Mouse (Mus musculus): Measurements from ENCODE around the gene Rd3. TPM values are rescaled to one million over a fixed set of nuclear protein-coding genes. Genes with fewer than 3 reads are reported as not detected.
A peak's percentile ranks its signal among the peaks of the same experiment; 100 is the strongest.

The Rd3 gene
- total RNA-seq, 1 experiment, result 0.13 TPM

DNA sequence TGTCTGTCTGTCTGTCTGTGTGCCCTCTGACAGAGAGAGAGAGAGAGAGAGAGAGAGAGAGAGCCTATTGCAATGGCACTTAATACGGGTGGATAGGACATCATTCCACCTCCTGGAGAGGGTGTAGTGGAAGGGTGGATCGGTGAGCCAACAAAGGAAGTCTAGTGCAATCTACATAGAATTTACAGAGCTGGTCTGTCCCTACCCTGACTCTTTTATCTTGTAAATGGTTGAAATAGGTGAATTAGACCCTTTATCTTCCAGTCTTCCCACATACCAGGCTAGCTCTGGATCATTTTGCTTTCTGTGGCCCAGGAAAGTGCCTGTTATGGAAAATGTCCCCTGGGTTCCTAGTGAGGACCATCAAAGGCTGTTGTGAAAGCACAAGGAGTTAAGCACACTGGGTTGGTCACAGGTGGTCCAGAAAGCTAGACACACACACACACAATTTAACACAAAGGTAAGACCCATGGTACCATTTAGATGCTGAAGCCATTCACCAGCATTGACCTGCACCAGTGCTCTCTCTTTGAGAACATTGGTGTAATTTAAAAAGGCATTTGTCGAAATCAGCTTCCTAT, 46.6 kb upstream of the Rd3 start:
- in situ Hi-C loops (cut with MboI; ENCODE audit: low sequenced_read_pairs in 2 of 2, unreplicated experiment in 2 of 2), result no loop called here
- no peaks in the 10 kb centered on the region for H3K9me3 ChIP-seq (ENCODE audit: control insufficient read depth, insufficient read depth, low read depth, low read length)
- TF ChIP-seq HCFC1 (IDR thresholded peaks at IDR 0.05; ENCODE audit: borderline replicate concordance, insufficient read depth, low read length), result no peak
- no peak for TF ChIP-seq MAFK (IDR thresholded peaks at IDR 0.05; ENCODE audit: insufficient read depth, low read depth, low read length)
- no peak for TF ChIP-seq ZNF384 (IDR thresholded peaks at IDR 0.05; ENCODE audit: low read depth, low read length)
- no peak for TF ChIP-seq ZC3H11A (IDR thresholded peaks at IDR 0.05; ENCODE audit: borderline replicate concordance, low read depth, low read length)
- no peak for TF ChIP-seq CHD2 (IDR thresholded peaks at IDR 0.05; ENCODE audit: low read depth, low read length)
- peak overlapping the region in 1 of 2 experiments; percentile 37; a peak in 1 of 4 replicates for H3K4me3 ChIP-seq (ENCODE audit: insufficient read depth in 1 of 2, low read depth in 1 of 2, low read length in 2 of 2, poor library complexity in 1 of 2, severe bottlenecking in 1 of 2)
- peak overlapping the region; percentile 34; the same call in 1 of the 2 replicates for H3K9ac ChIP-seq (ENCODE audit: insufficient read depth, low read depth, low read length, poor library complexity, severe bottlenecking)
- peaks cover 5 to 28% of the 10 kb centered on the region in 2 experiments; a peak in 3 of 4 replicates for H3K4me1 ChIP-seq (ENCODE audit: control insufficient read depth in 2 of 2, insufficient read depth in 2 of 2, low read length in 2 of 2, poor library complexity in 1 of 2)
- H3K36me3 ChIP-seq (ENCODE audit: control insufficient read depth, insufficient read depth, low read length, poor library complexity, severe bottlenecking), result no peaks in the 10 kb centered on the region
- DNase-seq (ENCODE audit: low read depth, low spot score), result peak; percentile 45
- H3K27ac ChIP-seq (ENCODE audit: insufficient read depth, low read depth, low read length, poor library complexity, severe bottlenecking), result peak overlapping the region; percentile 80; the same call in 1 of the 2 replicates

- Histone ChIP-seq H3K27ac (ENCODE audit: insufficient read depth, low read depth, low read length, poor library complexity, severe bottlenecking) (no peak overlapping the region; the same call in 1 of the 2 replicates), H3K4me1 (ENCODE audit: control insufficient read depth in 2 of 2, insufficient read depth in 2 of 2, low read length in 2 of 2, poor library complexity in 1 of 2) (peaks cover 5 to 28% of the 10 kb centered on the region in 2 experiments; a peak in 3 of 4 replicates), H3K4me3 (ENCODE audit: insufficient read depth in 1 of 2, low read depth in 1 of 2, low read length in 2 of 2, poor library complexity in 1 of 2, severe bottlenecking in 1 of 2) (no peak overlapping the region), H3K9ac (ENCODE audit: insufficient read depth, low read depth, low read length, poor library complexity, severe bottlenecking) (no peak overlapping the region; the same call in 1 of the 2 replicates), H3K9me3 (ENCODE audit: control insufficient read depth, insufficient read depth, low read depth, low read length) (no peaks in the 10 kb centered on the region), H3K36me3 (ENCODE audit: control insufficient read depth, insufficient read depth, low read length, poor library complexity, severe bottlenecking) (no peaks in the 10 kb centered on the region)
- in situ Hi-C loops (cut with MboI; ENCODE audit: low sequenced_read_pairs in 2 of 2, unreplicated experiment in 2 of 2), result no loop called here
- no peak for TF ChIP-seq HCFC1 (IDR thresholded peaks at IDR 0.05; ENCODE audit: borderline replicate concordance, insufficient read depth, low read length)
- no peak for TF ChIP-seq CHD2 (IDR thresholded peaks at IDR 0.05; ENCODE audit: low read depth, low read length)
- TF ChIP-seq ZC3H11A (IDR thresholded peaks at IDR 0.05; ENCODE audit: borderline replicate concordance, low read depth, low read length), result no peak
- TF ChIP-seq ZNF384 (IDR thresholded peaks at IDR 0.05; ENCODE audit: low read depth, low read length), result no peak
- DNase-seq (ENCODE audit: low read depth, low spot score), result no peak
Measured at GRCm38 (mm10) chr1:191932286-191932985, 44.7 kb upstream of the Rd3 start.

- Histone ChIP-seq H3K27ac (ENCODE audit: insufficient read depth, low read depth, low read length, poor library complexity, severe bottlenecking) (no peak overlapping the region; the same call in 1 of the 2 replicates), H3K9ac (ENCODE audit: insufficient read depth, low read depth, low read length, poor library complexity, severe bottlenecking) (no peak overlapping the region), H3K4me3 (ENCODE audit: insufficient read depth in 1 of 2, low read depth in 1 of 2, low read length in 2 of 2, poor library complexity in 1 of 2, severe bottlenecking in 1 of 2) (no peak overlapping the region), H3K9me3 (ENCODE audit: control insufficient read depth, insufficient read depth, low read depth, low read length) (no peaks in the 10 kb centered on the region), H3K4me1 (ENCODE audit: control insufficient read depth in 2 of 2, insufficient read depth in 2 of 2, low read length in 2 of 2, poor library complexity in 1 of 2) (peaks cover 5 to 25% of the 10 kb centered on the region in 2 experiments; a peak in 3 of 4 replicates), H3K36me3 (ENCODE audit: control insufficient read depth, insufficient read depth, low read length, poor library complexity, severe bottlenecking) (no peaks in the 10 kb centered on the region)
- TF ChIP-seq MAFK (IDR thresholded peaks at IDR 0.05; ENCODE audit: insufficient read depth, low read depth, low read length), result no peak
- no peak for TF ChIP-seq ZC3H11A (IDR thresholded peaks at IDR 0.05; ENCODE audit: borderline replicate concordance, low read depth, low read length)
- TF ChIP-seq HCFC1 (IDR thresholded peaks at IDR 0.05; ENCODE audit: borderline replicate concordance, insufficient read depth, low read length), result no peak
- no peak for TF ChIP-seq CHD2 (IDR thresholded peaks at IDR 0.05; ENCODE audit: low read depth, low read length)
- TF ChIP-seq ZNF384 (IDR thresholded peaks at IDR 0.05; ENCODE audit: low read depth, low read length), result no peak
- DNase-seq (ENCODE audit: low read depth, low spot score), result no peak
- in situ Hi-C loops (cut with MboI; ENCODE audit: low sequenced_read_pairs in 2 of 2, unreplicated experiment in 2 of 2), result no loop called here
Measured at GRCm38 (mm10) chr1:191932986-191933632, 44.1 kb upstream of the Rd3 start.

- Histone ChIP-seq H3K9ac (ENCODE audit: insufficient read depth, low read depth, low read length, poor library complexity, severe bottlenecking) (no peak overlapping the region), H3K9me3 (ENCODE audit: control insufficient read depth, insufficient read depth, low read depth, low read length) (no peaks in the 10 kb centered on the region), H3K27ac (ENCODE audit: insufficient read depth, low read depth, low read length, poor library complexity, severe bottlenecking) (no peak overlapping the region), H3K36me3 (ENCODE audit: control insufficient read depth, insufficient read depth, low read length, poor library complexity, severe bottlenecking) (no peaks in the 10 kb centered on the region), H3K4me3 (ENCODE audit: insufficient read depth in 1 of 2, low read depth in 1 of 2, low read length in 2 of 2, poor library complexity in 1 of 2, severe bottlenecking in 1 of 2) (no peak overlapping the region), H3K4me1 (ENCODE audit: control insufficient read depth in 2 of 2, insufficient read depth in 2 of 2, low read length in 2 of 2, poor library complexity in 1 of 2) (peaks cover 5 to 17% of the 10 kb centered on the region in 2 experiments; a peak in 3 of 4 replicates)
- TF ChIP-seq CHD2 (IDR thresholded peaks at IDR 0.05; ENCODE audit: low read depth, low read length), result no peak
- no peak for TF ChIP-seq MAFK (IDR thresholded peaks at IDR 0.05; ENCODE audit: insufficient read depth, low read depth, low read length)
- no peak for TF ChIP-seq ZC3H11A (IDR thresholded peaks at IDR 0.05; ENCODE audit: borderline replicate concordance, low read depth, low read length)
- TF ChIP-seq HCFC1 (IDR thresholded peaks at IDR 0.05; ENCODE audit: borderline replicate concordance, insufficient read depth, low read length), result no peak
- no peak for TF ChIP-seq ZNF384 (IDR thresholded peaks at IDR 0.05; ENCODE audit: low read depth, low read length)
- no peak for DNase-seq (ENCODE audit: low read depth, low spot score)
- in situ Hi-C loops (cut with MboI; ENCODE audit: low sequenced_read_pairs in 2 of 2, unreplicated experiment in 2 of 2), result no loop called here
Measured at GRCm38 (mm10) chr1:191943638-191944037, 33.5 kb upstream of the Rd3 start.
